Mouse (Mus musculus): ENCODE measurements around the gene Itga11. TPM values are rescaled to one million over a fixed set of nuclear protein-coding genes. Genes with fewer than 3 reads are reported as not detected.
A peak's percentile ranks its signal among the peaks of the same experiment; 100 is the strongest.

The Itga11 gene
- polyA plus RNA-seq, 1 experiment from 2014 or later, result 0.29 TPM

DNA sequence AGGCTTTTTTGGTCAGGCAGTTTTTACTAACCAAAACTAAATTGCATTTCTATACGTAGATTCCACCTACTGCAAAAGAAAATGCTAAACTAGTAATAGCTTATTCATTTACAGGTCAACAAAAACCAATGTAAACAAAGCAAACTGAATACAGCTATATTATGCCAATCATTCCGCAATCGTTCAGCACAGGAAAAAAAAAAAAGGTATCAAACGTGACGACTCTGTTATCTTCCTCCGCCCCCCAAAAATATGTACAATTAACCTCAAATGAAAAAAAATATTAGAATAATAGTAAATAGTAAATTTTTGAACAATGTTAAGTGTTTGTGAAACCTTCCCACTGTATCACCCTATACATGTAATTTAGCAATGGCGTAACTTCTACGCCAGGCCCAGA is 132.5 kb downstream of the Itga11 start:
- 9% methylated on average over 8 of the region's 8 CpGs for WGBS
- ATAC-seq (ENCODE audit: low FRiP score, low TSS enrichment) (no peak), DNase-seq (ENCODE audit: low spot score) (no peak)
- H3K36me3 ChIP-seq (ENCODE audit: control insufficient read depth, insufficient read depth, low read length), result no peaks in the 10 kb centered on the region
- peak overlapping the region; percentile 86 for H3K4me2 ChIP-seq (replicated peaks; ENCODE audit: low read depth)
- no peak overlapping the region for H3K27ac ChIP-seq (replicated peaks)
- no peaks in the 10 kb centered on the region for H3K27me3 ChIP-seq (ENCODE audit: control insufficient read depth, insufficient read depth, low read length)
- peak overlapping the region; percentile 99 for H3K4me3 ChIP-seq (ENCODE audit: low read depth, low read length)
- peaks cover 2% of the 10 kb centered on the region; the same call in 1 of the 2 replicates for H3K4me1 ChIP-seq (replicated peaks; ENCODE audit: control insufficient read depth, insufficient read depth)
- TF ChIP-seq CTCF (IDR thresholded peaks at IDR 0.05; ENCODE audit: low read depth) (no peak), EP300 (optimal IDR thresholded peaks at IDR 0.05) (no peak)
- H3K9ac ChIP-seq (ENCODE audit: low read length), result peak overlapping the region; percentile 89; the same call in 1 of the 2 replicates
- H3K9me3 ChIP-seq (ENCODE audit: control insufficient read depth, low read length), result no peaks in the 10 kb centered on the region

DNA sequence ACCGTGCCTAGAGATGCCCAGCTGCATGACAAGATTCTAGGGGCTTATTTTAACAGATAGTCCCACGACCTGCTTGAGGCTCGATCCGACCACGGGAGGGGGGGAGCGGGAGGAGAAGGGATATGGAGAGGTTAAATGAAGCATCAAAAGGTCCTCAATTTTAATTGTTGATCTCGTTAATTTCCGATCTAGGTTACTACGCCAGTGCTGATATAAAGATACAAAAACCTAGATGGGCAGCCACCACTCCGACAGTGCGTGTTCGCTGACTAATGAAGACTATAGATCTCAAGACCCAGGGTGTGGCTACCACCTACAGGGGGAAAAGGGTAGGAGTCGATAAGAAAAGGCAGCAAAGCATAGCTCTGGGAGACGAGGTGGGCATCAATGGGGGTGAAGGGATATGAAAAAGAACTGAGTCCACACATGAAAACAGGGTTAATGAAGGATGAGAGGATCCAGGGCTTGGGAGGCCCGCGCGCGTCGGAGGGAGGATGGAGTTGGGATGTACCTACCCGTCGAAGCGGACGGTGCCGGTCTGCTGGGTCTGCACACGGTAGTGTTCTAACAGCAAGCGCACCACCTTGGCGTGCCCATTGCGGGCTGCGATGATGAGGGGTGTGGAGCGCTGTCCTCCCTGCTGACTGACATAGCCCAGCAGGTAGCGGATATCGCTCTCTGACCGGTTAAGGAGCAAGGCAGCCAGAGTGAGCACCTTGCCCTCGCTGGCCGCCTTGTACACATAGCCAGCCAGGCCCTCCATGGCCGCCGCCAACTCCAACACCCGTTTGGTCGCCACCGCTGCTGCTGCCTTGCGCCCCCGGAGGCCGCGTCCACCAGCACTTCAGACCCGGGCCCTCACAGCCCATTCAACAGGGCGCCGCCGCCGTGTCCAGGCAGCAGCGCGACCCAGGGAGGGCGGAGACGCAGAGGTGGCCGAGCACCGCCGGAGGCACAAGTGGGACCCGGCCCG is 133.2 kb downstream of the Itga11 start:
- ATAC-seq (ENCODE audit: low FRiP score, low TSS enrichment), result peak; percentile 65
- no peaks in the 10 kb centered on the region for H3K9me3 ChIP-seq (ENCODE audit: control insufficient read depth, low read length)
- under 1% methylated on average over 58 of the region's 58 CpGs for WGBS
- TF ChIP-seq CTCF (IDR thresholded peaks at IDR 0.05; ENCODE audit: low read depth) (peak; percentile 45), EP300 (optimal IDR thresholded peaks at IDR 0.05) (no peak)
- no peak for DNase-seq (ENCODE audit: low spot score)
- H3K9ac ChIP-seq (ENCODE audit: low read length), result peak overlapping the region; percentile 89
- peak overlapping the region; percentile 86 for H3K4me2 ChIP-seq (replicated peaks; ENCODE audit: low read depth)
- no peaks in the 10 kb centered on the region for H3K27me3 ChIP-seq (ENCODE audit: control insufficient read depth, insufficient read depth, low read length)
- H3K36me3 ChIP-seq (ENCODE audit: control insufficient read depth, insufficient read depth, low read length), result no peaks in the 10 kb centered on the region
- H3K27ac ChIP-seq (replicated peaks), result peak overlapping the region; percentile 95
- peaks cover 2% of the 10 kb centered on the region; the same call in 1 of the 2 replicates for H3K4me1 ChIP-seq (replicated peaks; ENCODE audit: control insufficient read depth, insufficient read depth)
- peak overlapping the region; percentile 99 for H3K4me3 ChIP-seq (ENCODE audit: low read depth, low read length)

DNA sequence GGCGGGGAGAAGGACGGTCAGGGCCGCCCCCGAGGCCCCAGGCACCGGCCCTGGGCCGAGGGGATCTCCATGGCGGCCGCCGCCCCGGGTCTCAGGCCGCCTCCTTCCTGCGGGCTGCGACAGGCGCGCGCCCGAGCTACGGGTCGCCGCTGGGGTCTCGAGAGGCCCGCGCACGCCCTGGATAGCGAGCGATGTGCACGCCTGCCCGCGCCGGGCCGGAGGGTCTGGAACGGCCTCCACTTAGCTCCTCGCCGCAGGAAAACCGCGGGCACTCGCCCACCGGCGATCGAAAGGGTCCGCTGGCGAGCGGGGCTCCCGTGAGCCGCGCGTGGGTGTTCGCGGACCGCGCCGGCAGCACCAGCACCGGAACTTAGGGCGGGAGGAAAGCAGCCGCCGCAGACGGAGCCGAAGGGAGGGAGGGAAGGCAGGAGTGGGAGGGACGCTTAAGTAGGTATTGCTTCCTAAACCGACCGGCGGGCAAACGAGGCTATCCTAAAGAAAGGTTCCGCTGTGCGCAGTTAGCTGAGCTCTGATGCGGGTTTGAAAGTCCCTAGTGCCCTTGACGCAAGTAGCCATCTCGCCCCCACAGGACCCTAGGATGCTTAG is 134.0 kb downstream of the Itga11 start, which contains the start of gene Fem1b:
Fem1b (minus strand) TSS at position 419 of the 606 bp plus-strand sequence.
- no peaks in the 10 kb centered on the region for H3K36me3 ChIP-seq (ENCODE audit: control insufficient read depth, insufficient read depth, low read length)
- peak within 1 kb of the TSS; percentile 95 for H3K27ac ChIP-seq (replicated peaks)
- peaks cover 2% of the 10 kb centered on the region; the same call in 1 of the 2 replicates for H3K4me1 ChIP-seq (replicated peaks; ENCODE audit: control insufficient read depth, insufficient read depth)
- DNase-seq (ENCODE audit: low spot score), result peak; percentile 91
- H3K27me3 ChIP-seq (ENCODE audit: control insufficient read depth, insufficient read depth, low read length), result no peaks in the 10 kb centered on the region
- H3K4me3 ChIP-seq (ENCODE audit: low read depth, low read length), result peak within 1 kb of the TSS; percentile 99
- TF ChIP-seq EP300 (optimal IDR thresholded peaks at IDR 0.05) (no peak), CTCF (IDR thresholded peaks at IDR 0.05; ENCODE audit: low read depth) (no peak)
- under 1% methylated on average over 66 of the region's 68 CpGs for WGBS
- H3K9ac ChIP-seq (ENCODE audit: low read length), result peak within 1 kb of the TSS; percentile 89
- H3K4me2 ChIP-seq (replicated peaks; ENCODE audit: low read depth), result peak within 1 kb of the TSS; percentile 86
- ATAC-seq (ENCODE audit: low FRiP score, low TSS enrichment), result peak; percentile 93
- no peaks in the 10 kb centered on the region for H3K9me3 ChIP-seq (ENCODE audit: control insufficient read depth, low read length)

DNA sequence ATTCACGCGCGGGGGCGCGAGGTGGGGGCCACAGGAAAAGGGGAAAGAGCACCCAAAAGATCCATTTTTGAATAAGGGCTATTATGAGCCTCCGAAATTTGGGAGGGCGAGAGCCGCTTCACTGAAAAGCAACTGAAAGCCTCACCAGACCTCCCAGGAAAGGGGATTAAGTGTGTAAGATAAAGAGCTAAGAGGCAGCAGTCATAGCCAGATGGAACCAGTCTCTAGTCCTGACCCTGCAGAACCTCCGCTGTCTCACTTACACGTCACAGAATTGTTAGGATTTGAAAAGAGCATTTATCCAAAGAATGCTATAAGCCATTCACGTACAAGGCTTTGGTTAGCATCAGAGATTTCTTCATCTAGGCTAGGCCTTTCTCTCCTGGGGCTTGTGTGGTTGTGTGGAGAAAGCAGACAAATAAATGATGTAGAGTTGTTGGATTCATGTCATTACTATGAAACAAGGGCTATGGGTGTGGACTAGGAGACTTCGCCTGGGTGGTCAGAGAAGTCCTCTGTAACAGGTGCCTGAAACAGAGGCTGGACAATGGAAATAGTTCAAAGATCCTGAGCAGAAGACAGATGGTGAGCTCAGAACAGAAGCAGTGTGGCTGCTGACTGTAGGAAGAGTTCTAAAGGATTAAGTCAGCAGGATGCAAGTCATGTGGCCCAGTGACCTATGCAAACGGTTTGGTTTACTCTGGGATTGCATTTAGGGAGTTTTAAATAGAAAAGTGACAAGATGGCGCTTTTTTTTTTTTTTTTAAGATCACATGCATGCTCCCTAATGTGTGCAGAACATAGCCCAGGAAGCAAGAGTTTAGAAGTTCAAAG is 134.8 kb downstream of the Itga11 start:
- H3K27ac ChIP-seq (replicated peaks), result peak overlapping the region; percentile 95
- no peaks in the 10 kb centered on the region for H3K27me3 ChIP-seq (ENCODE audit: control insufficient read depth, insufficient read depth, low read length)
- DNase-seq (ENCODE audit: low spot score), result no peak
- H3K4me3 ChIP-seq (ENCODE audit: low read depth, low read length), result peak overlapping the region; percentile 99
- no peaks in the 10 kb centered on the region for H3K9me3 ChIP-seq (ENCODE audit: control insufficient read depth, low read length)
- H3K9ac ChIP-seq (ENCODE audit: low read length), result peak overlapping the region; percentile 89
- TF ChIP-seq EP300 (optimal IDR thresholded peaks at IDR 0.05), result no peak
- no peak for TF ChIP-seq CTCF (IDR thresholded peaks at IDR 0.05; ENCODE audit: low read depth)
- no peaks in the 10 kb centered on the region for H3K36me3 ChIP-seq (ENCODE audit: control insufficient read depth, insufficient read depth, low read length)
- peak overlapping the region; percentile 86 for H3K4me2 ChIP-seq (replicated peaks; ENCODE audit: low read depth)
- peak; percentile 24; the same call in 1 of the 2 replicates for ATAC-seq (ENCODE audit: low FRiP score, low TSS enrichment)
- peaks cover 2% of the 10 kb centered on the region; the same call in 1 of the 2 replicates for H3K4me1 ChIP-seq (replicated peaks; ENCODE audit: control insufficient read depth, insufficient read depth)
- WGBS, result 13% methylated on average over 14 of the region's 14 CpGs

DNA sequence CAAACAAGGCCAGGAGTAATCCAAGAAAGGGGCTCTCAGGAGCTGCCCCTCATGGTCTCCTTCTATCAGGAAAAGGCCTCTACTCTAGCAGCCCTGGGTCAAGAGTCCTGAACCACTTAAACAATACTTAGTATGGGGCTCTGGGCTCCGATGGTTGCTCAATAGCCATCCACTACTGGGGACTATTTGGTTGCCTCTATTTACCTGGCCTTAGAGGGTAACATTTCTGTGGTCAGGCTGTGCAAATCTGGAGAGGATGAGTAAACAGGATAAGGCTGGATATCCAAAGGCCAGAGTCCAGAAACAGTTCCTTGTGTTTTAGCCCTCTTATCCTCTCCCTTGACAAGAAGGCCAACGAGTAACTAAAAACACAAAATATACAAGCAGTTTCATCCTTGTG is 137.1 kb downstream of the Itga11 start:
- Histone ChIP-seq H3K4me1 (replicated peaks; ENCODE audit: control insufficient read depth, insufficient read depth) (peaks cover 2% of the 10 kb centered on the region; the same call in 1 of the 2 replicates), H3K27ac (replicated peaks) (no peak overlapping the region), H3K27me3 (ENCODE audit: control insufficient read depth, insufficient read depth, low read length) (no peaks in the 10 kb centered on the region), H3K36me3 (ENCODE audit: control insufficient read depth, insufficient read depth, low read length) (no peaks in the 10 kb centered on the region), H3K4me2 (replicated peaks; ENCODE audit: low read depth) (no peak overlapping the region), H3K9ac (ENCODE audit: low read length) (no peak overlapping the region), H3K9me3 (ENCODE audit: control insufficient read depth, low read length) (no peaks in the 10 kb centered on the region), H3K4me3 (ENCODE audit: low read depth, low read length) (no peak overlapping the region)
- ATAC-seq (ENCODE audit: low FRiP score, low TSS enrichment) (no peak), DNase-seq (ENCODE audit: low spot score) (no peak)
- 60% methylated on average over 2 of the region's 2 CpGs for WGBS
- TF ChIP-seq EP300 (optimal IDR thresholded peaks at IDR 0.05) (no peak), CTCF (IDR thresholded peaks at IDR 0.05; ENCODE audit: low read depth) (no peak)
